Mouse (Mus musculus) layer of hippocampus, adult 9-11 months (tissue): ENCODE results near the gene Gm21985.
"Not testable (repeated sequence)": the region's sequence is repeated elsewhere in the genome, so short reads cannot be mapped to it uniquely, and the experiment has no call there.

Experiments used
- DNase-seq: peaks from one replicate; pipeline ENCODE4 v3.0.0; 2022

The Gm21985 gene

DNA sequence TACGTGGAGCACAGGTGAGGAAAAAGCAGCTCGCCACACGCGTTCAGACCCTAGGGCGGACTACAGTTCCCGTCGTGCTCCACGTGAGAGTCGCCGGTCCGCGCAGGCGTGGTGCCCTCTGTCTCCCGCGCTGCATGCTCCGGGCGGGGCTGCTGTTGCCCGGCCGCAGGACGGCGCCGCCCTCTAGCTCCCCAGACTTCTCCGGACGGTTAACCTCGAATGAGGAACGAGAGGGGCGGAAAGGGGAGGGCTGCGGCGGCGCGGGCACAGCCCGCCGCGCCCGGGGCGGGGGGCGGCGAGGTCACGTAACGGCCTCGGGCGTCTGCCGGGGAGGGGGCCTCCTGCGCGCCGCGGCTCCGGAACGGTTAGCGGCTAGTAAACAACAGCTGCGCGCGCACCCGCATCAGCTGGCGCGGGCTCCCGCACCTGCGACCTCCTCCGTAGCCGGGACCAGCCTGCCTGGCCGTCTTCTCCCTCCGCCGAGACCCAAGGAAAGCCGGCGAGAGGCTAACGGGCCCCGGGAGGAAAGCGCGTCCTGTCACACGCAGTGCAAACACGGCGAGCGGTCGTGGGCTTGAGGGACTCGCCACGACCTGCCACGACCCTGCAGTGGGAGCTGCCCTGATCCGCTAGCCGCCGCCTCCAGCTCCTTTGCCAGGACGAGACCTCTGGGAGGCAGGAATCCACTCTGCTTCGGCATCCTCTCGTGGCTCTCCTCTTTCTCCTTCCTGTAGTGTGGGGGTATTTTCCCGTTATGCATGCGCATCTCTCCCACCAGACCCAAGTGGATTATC is 469 bp upstream of the Gm21985 start, which contains the start of gene Slc12a6:
TSS of gene Slc12a6 (plus strand) at position 378 of the 794 bp plus-strand sequence.
- DNase-seq, result peak; percentile 93

DNA sequence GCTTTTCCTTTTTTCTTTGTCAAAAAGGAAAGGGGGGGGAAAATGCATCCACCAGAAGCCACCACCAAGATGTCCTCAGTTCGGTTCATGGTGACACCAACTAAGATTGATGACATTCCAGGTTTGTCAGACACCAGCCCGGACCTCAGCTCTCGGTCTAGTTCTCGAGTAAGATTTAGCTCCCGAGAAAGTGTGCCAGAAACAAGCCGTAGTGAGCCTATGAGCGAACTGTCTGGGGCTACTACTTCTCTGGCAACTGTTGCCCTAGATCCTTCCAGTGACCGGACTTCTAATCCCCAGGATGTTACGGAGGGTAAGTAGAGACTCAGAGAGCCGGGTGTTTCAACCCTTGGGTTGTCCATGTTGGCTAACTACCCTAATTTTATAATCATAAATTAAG is 666 bp downstream of the Gm21985 start:
- DNase-seq, result no peak

DNA sequence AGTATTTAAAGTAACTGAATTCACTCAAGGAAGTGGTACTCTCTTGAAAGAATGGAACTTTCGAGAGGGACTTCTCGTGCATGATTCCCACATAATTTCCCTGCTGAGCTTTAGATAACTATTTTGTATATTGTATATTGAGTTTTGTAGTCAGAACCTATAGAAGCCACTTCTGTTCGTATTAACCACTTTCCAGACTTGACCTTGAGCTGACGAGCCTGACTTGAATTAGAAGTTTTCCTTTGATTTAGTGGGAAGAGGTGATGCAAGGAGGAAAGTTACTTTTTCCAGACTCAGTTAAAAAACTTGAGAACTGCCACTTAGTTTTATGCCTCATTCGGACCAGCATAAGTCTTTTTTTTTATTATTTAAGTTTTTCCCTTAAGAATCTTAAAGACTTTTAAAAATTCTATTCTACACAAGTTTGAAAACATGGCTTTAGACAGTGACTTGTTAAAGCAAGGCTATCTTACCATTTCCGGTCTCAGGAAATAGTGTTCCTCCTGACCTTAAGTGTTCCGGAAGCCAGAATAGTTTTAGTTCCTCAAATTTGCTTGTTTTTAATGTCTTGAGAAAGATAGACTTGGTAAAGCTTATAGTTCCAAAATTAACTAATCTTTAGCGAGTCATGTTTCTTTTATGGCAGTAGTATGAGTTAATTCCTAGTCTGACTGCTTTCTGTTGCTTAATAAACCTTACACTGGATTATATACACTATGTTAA is 1.6 kb downstream of the Gm21985 start:
- DNase-seq, result no peak

DNA sequence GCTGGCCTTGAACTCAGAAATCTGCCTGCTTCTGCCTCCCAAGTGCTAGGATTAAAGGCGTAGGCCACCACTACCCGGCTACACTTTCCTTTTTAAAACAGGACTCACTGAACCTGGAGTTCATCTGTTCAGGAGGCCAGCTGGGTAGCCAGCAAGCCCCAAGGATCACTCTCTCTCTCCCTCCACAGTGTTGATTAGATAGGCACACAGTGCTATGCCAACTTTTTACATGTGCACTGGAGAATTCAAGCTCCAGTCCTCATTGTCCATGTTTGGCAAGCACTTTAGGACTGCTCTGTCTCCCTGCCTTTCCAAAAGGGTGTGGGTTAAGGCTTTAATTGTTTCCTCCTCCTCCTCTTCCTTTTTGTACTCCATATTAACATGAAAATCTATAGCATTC is 3.9 kb downstream of the Gm21985 start:
- DNase-seq, result no peak

DNA sequence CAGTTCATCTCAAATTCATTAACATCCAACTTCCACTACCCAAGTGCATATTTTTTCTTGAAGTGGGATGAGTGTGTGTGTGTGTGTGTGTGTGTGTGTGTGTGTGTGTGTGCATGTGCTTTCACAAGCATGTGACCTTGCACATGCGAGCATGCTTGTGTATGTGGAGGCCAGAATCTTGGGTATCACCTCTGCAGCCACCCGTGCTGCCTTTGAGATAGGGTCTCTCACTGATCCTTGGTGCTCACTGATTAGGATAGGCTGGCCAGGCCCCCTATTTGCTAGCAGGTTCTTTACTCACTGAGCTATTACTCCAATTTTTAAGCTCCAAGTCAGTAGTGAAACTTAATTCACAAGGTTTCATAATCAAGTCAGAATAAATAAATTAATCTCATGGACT is 6.8 kb downstream of the Gm21985 start:
- no peak for DNase-seq

DNA sequence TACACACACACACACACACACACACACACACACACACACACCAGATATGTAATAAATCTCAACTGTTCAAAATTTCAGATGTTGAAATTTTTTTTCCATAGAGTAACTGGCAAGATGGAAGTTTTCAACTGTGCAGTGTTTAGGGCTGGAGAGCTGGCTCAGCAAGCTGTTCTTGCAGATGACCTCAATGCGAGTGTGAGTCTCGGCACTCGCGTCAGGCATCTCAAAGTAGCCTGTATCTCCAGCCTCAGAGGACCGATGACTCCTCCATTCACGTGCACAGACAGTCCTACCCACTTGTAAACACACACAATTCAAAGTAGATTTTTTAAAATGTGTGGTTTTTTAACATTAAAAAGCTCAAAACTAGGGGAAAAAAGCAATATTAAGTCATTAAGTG is 7.4 kb downstream of the Gm21985 start:
- DNase-seq, result no peak

DNA sequence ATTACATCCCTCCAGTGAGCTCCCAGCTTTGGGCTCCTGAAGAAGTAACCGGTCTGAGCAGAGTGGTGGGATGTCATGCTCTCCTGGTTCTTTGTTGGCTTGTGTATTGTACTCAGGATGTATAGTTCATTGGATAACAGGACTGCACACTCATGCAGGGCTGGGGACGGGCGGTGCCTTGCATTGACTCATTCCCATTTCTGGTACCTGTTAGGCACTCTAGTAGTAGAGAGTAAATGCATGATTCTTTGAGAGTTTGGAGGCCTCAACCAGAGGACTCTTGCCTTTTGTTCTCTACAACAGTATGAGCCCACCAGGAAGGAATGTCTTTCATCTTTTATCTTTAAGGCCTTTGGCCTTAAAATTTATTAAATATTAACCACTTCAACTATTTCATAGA is 10.8 kb downstream of the Gm21985 start:
- DNase-seq, result no peak

DNA sequence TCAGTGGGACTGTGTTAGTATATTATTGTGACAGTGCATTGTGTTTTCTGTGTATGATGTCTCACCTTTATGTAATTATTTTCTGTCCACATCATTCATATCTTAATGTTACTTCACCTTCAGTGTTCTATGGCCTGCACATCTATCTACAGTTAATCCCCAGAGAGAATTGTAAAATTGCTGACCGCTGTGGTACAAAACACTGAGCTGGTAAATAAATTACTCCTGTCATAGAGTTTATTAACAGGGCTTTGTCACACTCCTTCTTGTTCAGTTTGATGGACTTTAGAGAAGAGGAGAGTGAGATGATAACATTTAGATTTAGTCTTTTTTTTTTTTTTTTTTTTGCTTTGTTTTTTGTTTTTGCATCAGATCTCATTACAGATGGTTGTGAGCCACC is 16.7 kb downstream of the Gm21985 start:
- no peak for DNase-seq

DNA sequence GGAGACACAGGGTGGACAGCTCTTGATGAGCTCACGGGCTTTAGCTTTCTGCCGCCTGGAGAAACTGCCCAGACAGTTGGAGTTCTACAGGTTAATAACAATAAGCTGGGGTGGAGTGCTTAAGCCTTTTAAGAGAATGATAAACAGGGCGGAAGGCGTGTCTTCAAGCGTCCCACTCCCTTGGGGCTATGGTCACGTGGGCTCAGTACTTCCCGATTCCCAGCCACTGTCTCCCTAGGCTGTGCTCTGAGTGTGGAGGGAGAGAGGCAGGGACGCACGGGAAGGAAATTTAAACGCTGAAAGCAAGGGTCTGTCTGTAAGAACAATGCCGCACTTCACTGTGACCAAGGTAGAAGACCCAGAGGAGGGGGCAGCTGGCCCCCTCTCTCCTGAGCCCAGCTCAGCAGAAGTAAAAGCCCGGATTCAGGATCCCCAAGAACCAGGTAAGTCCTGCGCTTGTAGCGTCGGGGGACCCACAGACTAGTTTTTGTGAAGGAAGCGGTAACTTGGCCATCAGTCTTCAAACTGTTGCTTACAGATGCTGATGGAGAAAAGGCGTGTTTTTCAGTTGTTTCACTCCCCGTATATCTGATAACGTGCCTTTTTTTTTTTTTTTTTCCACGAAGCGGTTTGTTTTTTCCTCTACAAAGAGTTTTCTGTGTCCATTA is 18.4 kb downstream of the Gm21985 start:
- DNase-seq, result no peak

DNA sequence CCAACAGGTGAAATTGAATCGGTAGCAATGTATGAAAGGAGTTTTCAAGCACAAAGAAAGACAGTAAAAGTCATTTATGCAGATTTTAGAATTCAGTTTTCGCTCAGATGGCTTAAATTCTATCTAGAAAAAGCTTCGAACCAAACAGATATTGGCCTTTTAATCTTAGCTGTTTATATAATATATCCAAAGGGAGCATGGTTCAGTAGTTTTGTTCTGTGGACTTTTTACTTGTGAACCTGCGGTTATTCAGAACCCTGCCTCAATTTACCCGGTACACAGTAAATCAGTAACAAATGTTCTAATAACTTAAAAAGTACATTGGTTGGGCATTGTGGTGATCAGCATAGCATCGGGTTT is 18.9 kb downstream of the Gm21985 start:
- DNase-seq, result no peak

DNA sequence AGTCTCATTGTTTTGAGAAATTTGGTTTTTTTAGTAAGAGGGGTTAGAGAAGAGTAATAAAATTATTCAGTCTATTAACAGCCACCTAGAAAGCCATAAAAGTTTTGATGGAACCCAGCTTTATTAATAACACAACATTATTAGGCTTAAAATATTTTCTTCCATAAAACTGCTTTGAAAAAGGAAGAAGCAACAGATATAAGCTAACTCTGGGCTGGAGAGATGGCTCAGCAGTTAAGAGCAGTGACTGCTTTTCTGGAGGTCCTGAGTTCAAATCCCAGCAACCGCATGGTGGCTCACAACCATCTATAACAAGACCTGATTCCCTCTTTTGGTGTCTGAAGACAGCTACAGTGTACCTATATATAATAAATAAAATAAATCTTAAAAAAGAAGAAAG is 19.9 kb downstream of the Gm21985 start:
- not testable (repeated sequence) for DNase-seq

DNA sequence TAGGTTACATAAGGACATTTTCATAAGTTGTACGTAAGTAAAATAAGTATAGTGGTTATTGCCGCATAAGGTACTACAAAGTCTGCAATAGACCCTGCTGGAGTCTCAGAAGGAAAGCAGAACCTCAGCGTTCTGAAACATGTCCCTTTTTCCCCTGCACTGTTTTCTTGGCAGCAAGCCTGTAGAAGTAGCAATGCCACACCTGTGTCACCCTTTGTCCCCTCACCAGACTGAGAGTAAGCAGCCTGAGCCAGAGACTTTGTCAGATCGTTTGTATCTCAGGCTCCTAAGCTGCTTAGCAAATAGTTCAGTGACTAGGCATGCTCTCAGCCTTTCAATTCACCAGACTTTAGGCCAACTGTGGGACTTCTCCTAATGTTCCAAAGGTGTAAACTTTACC is 20.9 kb downstream of the Gm21985 start:
- DNase-seq, result no peak

DNA sequence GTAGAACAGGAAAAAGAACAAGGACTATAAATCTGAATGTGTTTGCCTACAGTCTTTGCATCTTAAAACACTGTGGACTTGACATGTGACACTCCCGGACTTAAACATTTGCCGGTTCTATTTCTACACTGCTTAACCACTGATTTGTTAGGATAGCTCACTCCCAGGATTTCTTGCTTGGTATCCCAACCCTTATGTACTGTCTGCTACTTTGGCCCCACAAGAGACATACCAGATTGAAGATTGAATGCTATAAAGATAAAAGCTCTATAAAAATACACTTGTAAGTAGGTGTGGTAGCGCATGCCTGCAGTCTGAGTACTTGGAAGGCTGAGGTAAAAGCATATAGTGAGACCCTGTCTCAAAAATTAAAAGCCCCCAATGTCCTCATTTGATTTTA is 23.4 kb downstream of the Gm21985 start:
- no peak for DNase-seq

DNA sequence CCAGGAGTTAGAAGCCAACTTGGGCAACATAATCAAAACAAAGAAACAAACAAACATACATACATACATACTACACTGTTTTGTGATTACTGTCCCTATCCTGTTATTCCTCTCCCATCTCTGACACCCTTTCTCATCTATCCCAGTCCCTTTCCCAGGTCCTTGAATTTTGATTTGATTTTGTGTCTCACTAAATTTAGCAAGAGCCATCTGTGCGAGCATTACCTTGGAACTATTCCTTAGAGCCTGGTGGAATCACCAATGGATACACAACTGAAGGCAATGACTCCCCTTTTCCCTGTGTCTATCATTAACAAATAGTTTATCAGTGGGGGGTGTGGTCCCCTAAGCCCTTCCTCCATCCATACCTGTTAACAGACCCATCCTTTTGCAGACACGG is 26.7 kb downstream of the Gm21985 start:
- DNase-seq, result peak; percentile 29

DNA sequence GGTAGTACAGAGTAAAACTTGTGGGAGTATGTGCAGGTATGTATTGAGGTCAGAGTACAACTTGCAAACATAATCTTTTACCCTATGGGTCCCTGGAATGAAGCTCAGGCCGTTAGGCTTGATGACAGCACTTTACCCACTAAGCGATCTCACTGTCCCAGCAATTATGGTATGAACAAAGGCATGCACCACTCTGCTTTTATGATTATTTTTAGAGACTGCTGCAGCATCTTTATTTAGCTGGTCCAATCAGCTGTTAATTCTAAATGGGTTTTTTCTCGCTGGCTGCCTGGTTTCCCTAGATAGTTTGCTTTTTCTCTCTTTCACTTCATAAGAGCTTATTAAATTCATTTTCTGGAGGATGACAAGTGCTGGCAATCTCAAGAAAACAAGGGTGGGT is 30.1 kb downstream of the Gm21985 start:
- peak; percentile 40 for DNase-seq

DNA sequence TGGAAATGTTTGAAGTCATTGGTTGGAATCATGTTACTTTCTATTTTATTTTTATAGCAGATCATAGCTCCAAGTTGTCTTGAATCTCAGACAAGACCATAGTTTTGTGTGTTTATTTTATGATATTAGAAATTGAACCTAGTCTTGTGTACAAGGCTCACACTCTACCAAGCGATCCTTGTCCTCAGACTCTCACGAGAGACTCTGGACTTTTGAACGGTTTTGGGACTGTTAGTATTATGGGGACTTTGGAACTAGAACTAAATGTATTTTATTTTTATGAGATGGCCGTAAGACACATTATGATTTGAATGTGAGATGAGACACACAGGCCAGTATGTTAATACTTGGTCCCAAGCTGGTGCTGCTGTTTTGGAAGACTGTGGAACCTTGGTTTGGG is 32.1 kb downstream of the Gm21985 start:
- DNase-seq, result no peak

DNA sequence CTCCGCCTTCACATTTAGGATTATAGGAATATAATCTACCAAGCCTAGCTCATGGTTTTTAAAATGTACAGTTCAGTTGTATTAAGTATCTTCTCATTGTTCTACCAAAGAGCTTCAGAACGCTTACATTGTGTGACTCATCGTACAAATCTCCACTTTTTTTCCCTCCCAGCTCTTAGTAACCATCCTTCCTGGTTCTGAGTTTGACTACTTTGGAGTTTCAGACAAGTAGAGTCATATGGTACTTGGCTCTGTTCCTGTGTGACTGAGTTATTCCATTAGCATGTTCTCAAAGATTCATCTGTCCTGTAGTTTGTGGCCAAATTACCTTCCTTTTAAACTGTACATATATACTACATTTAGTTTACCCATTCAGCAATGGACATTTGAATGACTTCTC is 42.6 kb downstream of the Gm21985 start:
- no peak for DNase-seq

DNA sequence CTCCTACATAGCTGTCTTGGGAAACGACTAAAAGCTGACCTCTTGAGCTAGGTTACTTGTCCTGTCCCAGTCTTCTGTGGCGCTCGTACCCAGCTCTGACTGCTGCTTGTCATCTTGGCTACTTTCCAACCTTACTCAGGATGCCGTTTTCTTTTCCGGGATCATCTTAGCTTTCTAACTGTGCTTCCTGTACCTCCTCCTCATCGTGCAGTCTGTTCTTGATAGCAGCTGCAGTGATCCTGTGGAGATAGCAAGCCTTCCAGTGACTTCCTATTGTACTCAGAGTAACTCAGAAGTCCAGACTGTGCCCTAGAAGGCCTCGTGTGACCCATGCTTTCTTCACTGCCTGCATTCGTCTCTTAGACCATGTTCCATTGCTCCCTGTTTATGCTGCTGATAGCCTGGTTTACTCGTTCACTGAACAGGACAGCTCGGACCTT is 43.1 kb downstream of the Gm21985 start:
- peak; percentile 26 for DNase-seq

DNA sequence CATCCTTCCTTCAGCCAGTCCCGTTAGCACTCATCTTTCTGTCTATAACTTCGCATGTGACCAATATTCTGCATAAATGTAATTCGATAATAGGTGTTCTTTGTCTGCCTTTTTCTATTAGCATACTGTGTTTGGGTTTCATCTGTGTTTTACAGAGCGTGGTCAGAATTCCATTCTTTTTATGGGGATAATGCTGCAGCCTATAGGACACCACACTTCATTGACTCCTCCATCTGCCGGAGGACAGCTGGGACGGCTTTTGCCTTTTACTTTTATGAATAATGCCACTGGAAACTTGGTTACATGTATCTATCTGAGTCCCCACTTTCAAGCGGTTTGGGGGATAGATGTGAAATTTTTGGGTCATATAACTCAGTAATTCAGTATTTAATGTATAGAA is 49.5 kb downstream of the Gm21985 start:
- no peak for DNase-seq

DNA sequence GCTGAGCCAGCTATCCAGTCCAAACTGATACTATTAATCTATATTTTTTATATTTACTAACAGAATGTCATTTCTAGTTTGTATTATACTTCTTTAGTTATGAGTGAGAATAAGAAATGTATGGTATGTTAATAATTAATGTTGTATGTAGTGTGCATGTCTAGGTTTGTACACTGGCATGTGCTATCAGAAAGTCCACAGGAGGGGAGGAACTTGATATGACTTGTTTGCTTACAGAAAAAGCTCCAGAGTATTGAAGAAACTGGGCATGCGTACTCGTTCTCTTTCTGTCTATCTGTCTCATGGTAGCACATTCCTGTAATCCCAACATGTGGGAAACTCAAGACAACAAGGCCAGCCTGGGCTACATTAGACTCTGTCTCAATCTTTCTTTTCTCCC is 52.1 kb downstream of the Gm21985 start:
- DNase-seq, result no peak

DNA sequence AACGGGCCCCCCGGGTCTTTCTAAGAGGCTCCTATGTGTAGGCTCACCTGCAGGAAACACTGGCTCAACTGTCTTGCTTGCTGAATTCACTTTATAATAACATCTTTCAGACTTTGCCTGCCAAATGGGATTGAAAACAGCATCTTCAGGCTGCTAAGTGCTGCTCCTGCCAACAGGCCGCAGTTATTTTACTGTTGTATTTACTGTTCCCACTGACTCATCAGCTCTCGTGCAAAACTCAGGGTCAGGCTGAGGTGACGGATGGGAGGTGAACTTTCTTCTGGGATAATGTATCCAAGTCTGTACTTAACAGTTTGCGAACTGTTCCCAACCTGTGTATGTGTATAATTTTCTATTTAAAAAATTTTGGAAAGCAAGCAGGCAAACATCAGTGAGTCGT is 52.8 kb downstream of the Gm21985 start:
- DNase-seq, result no peak

DNA sequence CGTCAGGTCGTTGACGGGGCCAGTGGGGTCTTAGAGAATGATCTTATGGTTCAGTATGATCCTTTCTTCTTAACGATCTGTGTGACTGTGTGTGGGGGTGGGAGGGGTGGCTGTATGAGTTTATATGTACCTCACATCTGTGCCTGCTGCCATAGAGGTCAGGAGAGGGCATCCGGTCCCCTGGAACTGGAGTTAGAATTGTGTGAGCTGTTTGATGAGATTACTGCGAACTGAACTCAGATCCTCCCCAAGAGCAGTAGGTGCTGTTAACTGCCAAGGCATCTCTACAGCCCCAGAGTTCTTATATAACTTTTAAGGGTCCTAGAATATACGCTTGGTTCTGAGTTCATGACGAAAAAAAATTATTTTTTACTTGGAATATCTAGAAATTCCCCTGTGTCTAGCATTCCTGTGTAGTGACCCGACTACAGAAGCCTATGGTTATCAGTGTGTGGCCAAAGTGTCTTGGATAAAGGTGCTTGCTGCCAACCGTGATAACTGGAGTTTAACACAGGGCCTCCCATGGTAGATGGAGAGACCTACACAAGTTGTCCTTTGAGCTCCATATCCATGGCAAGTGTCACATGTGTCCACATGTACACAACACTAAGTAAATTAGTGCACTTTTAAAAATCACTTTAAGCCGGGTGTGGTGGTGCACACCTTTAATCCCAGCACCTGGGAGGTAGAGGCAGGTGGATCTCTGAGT is 62.1 kb downstream of the Gm21985 start:
- DNase-seq, result no peak
